Mouse (Mus musculus) brain, embryonic 14.5 days (tissue): ENCODE data around the gene Rpl6. TPM values are rescaled to one million over a fixed set of nuclear protein-coding genes. Genes with fewer than 3 reads are reported as not detected.
A peak's percentile ranks its signal among the peaks of the same experiment; 100 is the strongest.
"Not testable (repeated sequence)": the region's sequence is repeated elsewhere in the genome, so short reads cannot be mapped to it uniquely, and the experiment has no call there.

Experiments
- DNase-seq: peaks from one replicate; pipeline ENCODE4 v3.0.0-alpha.2; 2011; ENCODE audit warnings: low read depth
- CTCF ChIP-seq: fragments of 200-500 bp; IDR thresholded peaks from 2 replicates; pipeline ENCODE4 v1.5.1; 2012; ENCODE audit warnings: inconsistent platforms, mild to moderate bottlenecking, moderate library complexity, borderline replicate concordance; ENCODE audit not compliant: insufficient read depth, insufficient read length; ENCODE audit errors: extremely low read depth
- POLR2A ChIP-seq: fragments of 200-500 bp; IDR thresholded peaks from 2 replicates; pipeline ENCODE4 v1.6.1; 2012; ENCODE audit warnings: mild to moderate bottlenecking, inconsistent platforms, borderline replicate concordance; ENCODE audit not compliant: poor library complexity, insufficient read depth, insufficient read length, severe bottlenecking; ENCODE audit errors: extremely low read depth
- polyA plus RNA-seq: library from polyadenylated mRNA; depleted of rRNA; stranded (reverse); fragments of >200 nt; gene quantifications from 2 replicates; pipeline ENCODE4 v1.2.3, GENCODE M21; 2012

The Rpl6 gene
- polyA plus RNA-seq, 1 experiment, result 680 TPM

DNA sequence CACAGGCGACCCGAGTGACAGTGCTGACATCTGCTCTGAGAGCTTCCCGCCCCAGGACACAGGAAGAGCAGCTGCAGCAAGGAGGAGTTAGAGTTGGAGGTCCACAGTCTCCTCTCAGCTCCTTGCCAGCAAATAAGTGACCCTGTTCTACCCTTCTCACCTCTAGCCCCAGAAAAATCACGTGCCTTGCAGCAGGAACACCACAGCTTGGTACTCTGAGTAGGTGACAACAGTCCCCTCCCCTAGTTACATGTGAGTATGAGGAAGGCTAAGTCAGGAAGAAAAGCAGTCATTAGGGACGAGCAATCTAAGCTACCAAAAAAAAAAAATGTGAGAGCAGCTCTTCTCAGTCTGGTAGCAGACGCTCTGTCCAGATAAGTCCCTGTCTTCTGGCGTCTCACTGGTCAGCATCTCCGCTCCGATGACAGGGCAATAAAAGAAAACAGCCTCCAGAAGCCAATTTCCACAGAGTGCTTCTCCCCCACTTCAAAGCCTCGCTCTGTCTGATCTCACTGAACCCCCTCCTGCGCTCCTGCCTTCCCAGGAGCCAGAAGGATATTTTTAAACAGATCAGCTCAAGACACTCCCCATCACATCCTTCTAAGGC, 19.2 kb upstream of the Rpl6 start:
- TF ChIP-seq POLR2A (no peak), CTCF (no peak)
- DNase-seq, result peak; percentile 45

DNA sequence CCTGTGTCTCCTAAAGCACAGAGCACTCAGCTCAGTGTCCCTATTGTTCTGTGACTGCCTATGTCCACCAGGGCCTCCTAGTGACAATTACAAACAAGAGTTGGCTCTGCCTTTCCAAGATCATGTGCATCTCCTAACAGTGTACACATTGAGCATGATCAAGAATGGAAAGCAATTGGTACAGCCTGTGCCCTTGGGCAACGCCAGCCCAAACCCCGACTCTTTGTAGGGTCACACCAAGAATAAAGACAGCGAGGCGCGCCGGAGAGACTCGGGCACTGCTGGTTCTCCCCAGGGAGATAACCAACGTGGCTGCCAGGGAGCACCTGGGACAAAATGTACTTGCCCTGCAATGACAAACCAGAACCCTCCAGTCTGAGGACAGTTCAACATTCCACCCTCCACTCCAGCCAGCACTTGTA, 16.7 kb upstream of the Rpl6 start:
- DNase-seq, result no peak
- no peak for TF ChIP-seq POLR2A
- no peak for TF ChIP-seq CTCF

DNA sequence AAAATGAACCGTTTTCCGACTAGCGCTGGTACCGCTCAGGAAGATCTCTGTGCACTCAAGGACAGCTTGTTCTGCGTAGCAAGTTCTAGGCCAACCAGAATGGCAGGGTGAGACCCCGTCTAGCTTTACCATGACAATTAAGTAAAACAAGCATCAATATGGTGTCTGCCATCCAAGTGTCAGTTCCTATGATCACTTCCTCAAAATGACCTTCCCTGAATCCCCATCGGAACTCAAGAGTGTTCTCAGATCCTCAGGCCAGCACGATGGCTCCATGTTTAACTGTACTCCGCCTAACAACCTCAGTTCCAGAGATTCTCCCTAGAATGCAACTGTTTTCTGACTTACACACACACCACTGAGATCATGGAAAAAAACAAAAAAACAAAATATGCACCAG, 16.0 kb upstream of the Rpl6 start:
- no peak for DNase-seq
- no peak for TF ChIP-seq CTCF
- TF ChIP-seq POLR2A, result no peak

GRCm38 (mm10) chr5:121189182-121189581, 15.1 kb upstream of the Rpl6 start:
- TF ChIP-seq CTCF, result no peak
- DNase-seq, result no peak

DNA sequence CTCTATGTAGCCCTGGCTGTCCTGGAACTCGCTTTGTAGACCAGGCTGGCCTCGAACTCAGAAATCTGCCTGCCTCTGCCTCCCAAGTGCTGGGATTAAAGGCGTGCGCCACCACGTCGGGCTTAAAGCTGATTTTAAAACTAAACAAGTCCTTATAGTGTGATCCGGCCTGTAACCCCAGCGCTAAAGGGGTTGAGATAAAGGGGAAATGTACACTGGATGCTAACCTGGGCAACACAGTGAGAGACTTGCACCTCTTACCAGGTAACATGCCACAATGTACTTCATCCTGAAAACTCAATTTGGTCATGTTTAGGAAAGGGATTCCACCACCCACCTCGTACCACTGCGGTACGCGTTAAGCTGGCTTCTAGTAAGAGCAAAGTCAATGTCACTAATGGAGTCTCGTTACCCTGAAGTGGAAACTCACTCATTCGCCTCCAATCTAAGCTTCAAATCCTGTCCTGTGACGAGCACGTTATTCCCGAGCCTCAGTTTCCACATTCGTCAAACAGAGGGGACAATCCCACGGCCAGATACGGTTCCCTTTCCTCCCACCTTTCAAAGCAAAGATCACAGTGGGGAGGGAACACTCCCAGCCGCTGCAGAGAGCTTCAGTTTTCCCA, 14.0 kb upstream of the Rpl6 start:
- no peak for DNase-seq
- TF ChIP-seq POLR2A, result no peak
- no peak for TF ChIP-seq CTCF

DNA sequence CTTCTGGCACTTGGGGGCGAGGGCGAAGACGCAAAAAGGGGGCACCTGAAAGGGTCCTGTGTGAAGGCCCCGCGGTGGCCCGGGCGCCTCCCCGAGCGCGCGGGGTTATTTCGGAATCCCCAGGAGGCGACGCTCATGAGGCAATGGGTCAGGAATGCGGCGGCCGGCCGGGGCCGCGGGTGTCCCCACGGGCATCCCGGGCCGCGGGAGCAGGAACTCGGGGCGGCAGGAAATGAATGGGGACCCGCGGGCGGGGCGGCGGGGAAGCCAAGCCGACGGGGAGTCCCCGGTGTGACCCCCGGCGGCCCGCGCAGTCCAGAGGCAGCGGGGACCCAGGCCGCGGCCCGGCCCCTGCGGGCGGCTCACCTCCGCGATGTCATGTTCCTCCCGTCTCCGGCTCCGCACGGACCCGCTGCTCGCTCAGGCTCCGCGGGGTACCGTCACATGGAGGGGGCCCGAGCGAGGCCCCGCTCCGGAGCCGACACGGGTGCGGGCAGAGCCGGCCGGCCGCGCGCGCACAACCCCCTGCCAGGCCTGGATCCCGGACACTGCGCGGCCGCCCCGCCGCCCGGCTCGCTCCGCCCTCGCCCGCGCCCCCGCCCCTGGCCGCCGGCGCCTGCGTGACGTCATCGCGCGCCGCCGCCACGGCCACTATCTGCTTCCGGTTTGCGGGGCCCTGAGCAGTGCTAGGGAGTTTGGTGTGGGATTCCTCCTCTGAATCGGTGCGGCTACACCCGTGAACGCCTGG, 13.3 kb upstream of the Rpl6 start, which contains the start of gene Ptpn11:
Gene Ptpn11, minus strand, starts transcription at position 562 of the 748 bp plus-strand sequence.
- DNase-seq, result peak; percentile 92
- no peak for TF ChIP-seq CTCF
- TF ChIP-seq POLR2A, result peak; percentile 89

- DNase-seq, result no peak
- TF ChIP-seq CTCF, result no peak
- TF ChIP-seq POLR2A, result no peak
Measured at GRCm38 (mm10) chr5:121191584-121191906, 12.7 kb upstream of the Rpl6 start.

DNA sequence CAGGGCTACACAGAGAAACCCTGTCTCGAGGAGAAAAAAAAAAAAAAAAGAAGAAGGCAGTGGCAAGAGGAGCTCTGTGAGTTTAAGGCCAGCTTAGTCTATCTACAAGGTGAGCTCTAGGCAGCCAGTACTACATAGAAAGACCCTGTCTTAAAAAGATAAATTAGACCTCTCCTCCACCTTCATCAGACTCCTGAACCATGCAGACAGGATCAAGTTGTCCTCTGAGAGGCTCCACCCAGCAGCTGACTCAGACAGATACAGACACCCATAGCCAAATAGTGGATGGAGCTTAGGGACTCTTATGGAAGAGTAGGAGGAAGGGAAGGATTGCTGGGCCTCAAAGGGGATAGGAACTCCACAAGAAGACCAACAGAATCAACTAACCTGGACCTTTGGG, 10.1 kb upstream of the Rpl6 start:
- TF ChIP-seq POLR2A (no peak), CTCF (no peak)
- DNase-seq, result no peak

DNA sequence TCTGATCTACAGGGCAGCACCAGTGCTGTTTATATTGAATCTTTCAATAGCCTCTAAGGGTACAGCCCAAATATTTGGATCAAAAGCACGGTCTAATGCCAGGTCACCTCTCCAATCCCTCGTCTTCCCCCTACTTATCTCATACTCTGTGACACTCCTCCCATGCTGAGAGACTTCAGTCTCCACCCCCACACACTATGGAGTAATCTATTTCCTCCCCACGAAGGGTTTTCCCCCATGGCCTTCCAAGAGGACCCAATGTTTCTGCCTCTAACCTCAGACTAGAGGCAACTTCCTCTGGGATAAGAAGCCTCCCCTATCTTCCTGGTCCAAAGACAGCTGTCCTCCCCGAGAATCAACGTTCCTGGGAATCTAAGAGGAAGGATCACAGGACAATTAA, 7.5 kb upstream of the Rpl6 start:
- DNase-seq, result no peak
- no peak for TF ChIP-seq CTCF
- no peak for TF ChIP-seq POLR2A

GRCm38 (mm10) chr5:121197337-121197736, 6.9 kb upstream of the Rpl6 start:
- TF ChIP-seq POLR2A, result no peak
- TF ChIP-seq CTCF, result no peak
- no peak for DNase-seq

GRCm38 (mm10) chr5:121198376-121198775, 5.9 kb upstream of the Rpl6 start:
- no peak for DNase-seq
- TF ChIP-seq CTCF (no peak), POLR2A (no peak)

DNA sequence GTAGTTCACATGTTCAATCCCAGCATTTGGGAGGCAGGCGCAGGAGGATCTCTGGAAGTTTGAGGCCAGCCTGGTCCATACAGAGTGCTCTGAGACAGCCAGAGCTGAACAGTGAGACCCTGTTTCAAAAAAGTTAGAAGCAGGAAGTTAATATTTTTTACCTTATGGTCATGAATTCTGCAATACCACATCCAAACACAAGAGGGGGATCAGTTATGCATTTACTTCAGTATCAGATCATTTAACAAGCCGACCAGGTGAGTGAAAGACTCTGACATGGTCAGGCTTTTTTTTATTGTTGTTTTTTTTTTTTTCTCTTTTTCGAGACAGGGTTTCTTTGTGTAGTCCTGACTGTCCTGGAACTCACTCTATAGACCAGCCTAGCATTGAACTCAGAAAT, 2.5 kb upstream of the Rpl6 start:
- TF ChIP-seq CTCF, result peak; percentile 13; the same call in 1 of the 2 replicates
- TF ChIP-seq POLR2A, result no peak
- peak; percentile 67 for DNase-seq

DNA sequence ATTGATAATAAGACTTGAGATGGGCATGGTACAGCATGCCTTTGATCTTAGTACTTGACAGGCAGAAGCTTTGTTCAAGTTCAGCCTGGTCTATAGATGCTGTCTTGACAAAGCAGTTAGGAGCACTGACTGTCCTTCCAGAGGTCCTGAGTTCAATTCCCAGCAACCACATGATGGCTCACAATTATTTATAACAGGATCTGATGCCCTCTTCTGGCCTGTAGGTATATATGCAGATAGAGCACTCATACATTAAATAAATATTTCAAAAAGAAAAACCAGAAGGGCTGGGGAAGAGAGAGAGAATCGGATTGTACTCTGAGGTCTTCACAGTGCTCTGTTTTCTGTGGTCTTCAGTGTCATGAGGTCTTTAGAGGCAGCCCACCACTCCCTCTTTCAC, 1.8 kb upstream of the Rpl6 start:
- DNase-seq, result no peak
- TF ChIP-seq CTCF, result no peak
- no peak for TF ChIP-seq POLR2A

GRCm38 (mm10) chr5:121205537-121206130, 1.4 kb downstream of the Rpl6 start:
- not testable (repeated sequence) for DNase-seq
